Mouse (Mus musculus) limb, embryonic 14.5 days (tissue): Measurements from ENCODE around the gene Litaf. TPM values are rescaled to one million over a fixed set of nuclear protein-coding genes. Genes with fewer than 3 reads are reported as not detected.
"Not testable (repeated sequence)": the region's sequence is repeated elsewhere in the genome, so short reads cannot be mapped to it uniquely, and the experiment has no call there.

Experiments
- ATAC-seq: fragments of 200-750 bp; cut with Nextera tagmentation; 2 replicates; pipeline ENCODE4 v1.8.0; 2017; ENCODE audit warnings: low read depth, moderate number of reproducible peaks, moderate TSS enrichment; ENCODE audit not compliant: low FRiP score
- DNase-seq: peaks from one replicate; pipeline ENCODE4 v3.0.0-alpha.2; 2015; ENCODE audit warnings: low spot score
- H3K27ac ChIP-seq: fragments of 300-500 bp; sonication (generic); replicated peaks from 2 replicates; pipeline ENCODE4 v1.5.1; 2014; ENCODE audit warnings: low read depth, mild to moderate bottlenecking, low read length, moderate library complexity, mixed read lengths
- H3K27me3 ChIP-seq: fragments of 300-500 bp; sonication (generic); 2 replicates; pipeline ENCODE4 v1.6.1; 2014; ENCODE audit warnings: low read length, mixed read lengths; ENCODE audit not compliant: control insufficient read depth, insufficient read depth
- H3K36me3 ChIP-seq: fragments of 300-500 bp; sonication (generic); 2 replicates; pipeline ENCODE4 v1.6.1; 2014; ENCODE audit warnings: mild to moderate bottlenecking, low read length, moderate library complexity, mixed read lengths; ENCODE audit not compliant: control insufficient read depth, insufficient read depth
- H3K4me1 ChIP-seq: fragments of 300-500 bp; sonication (generic); 2 replicates; pipeline ENCODE4 v1.6.1; 2014; ENCODE audit warnings: antibody characterized with exemption, low read length, mixed read lengths; ENCODE audit not compliant: control insufficient read depth, insufficient read depth
- H3K4me2 ChIP-seq: fragments of 300-500 bp; sonication (generic); replicated peaks from 2 replicates; pipeline ENCODE4 v1.6.1; 2014; ENCODE audit warnings: low read depth, mild to moderate bottlenecking, low read length, moderate library complexity; ENCODE audit not compliant: severe bottlenecking
- H3K4me3 ChIP-seq: fragments of 300-500 bp; sonication (generic); replicated peaks from 2 replicates; pipeline ENCODE4 v1.5.1; 2014; ENCODE audit warnings: low read length
- H3K9ac ChIP-seq: fragments of 300-500 bp; sonication (generic); 2 replicates; pipeline ENCODE4 v1.6.1; 2014; ENCODE audit warnings: mild to moderate bottlenecking, low read depth, low read length, moderate library complexity; ENCODE audit not compliant: severe bottlenecking
- H3K9me3 ChIP-seq: fragments of 300-500 bp; sonication (generic); 2 replicates; pipeline ENCODE4 v1.6.1; 2016; ENCODE audit warnings: low read length; ENCODE audit not compliant: control insufficient read depth
- POLR2A ChIP-seq: fragments of 200-500 bp; IDR thresholded peaks from 2 replicates; pipeline ENCODE4 v1.8.0; 2012; ENCODE audit warnings: inconsistent platforms, mild to moderate bottlenecking, moderate library complexity, borderline replicate concordance; ENCODE audit not compliant: insufficient read depth, insufficient read length; ENCODE audit errors: extremely low read depth
- WGBS: fragments of 180-500 bp; shearing (Covaris S2); extraction: QIAGEN DNeasy Blood & Tissue Kit; methylation state at CpG from one replicate; pipeline ENCODE4 v1.1.7; 2014; 5-methylcytosine and 5-hydroxymethylcytosine counted together
- polyA plus RNA-seq, 2 experiments: library from polyadenylated mRNA; depleted of rRNA in 1 of 2; stranded (reverse) in 1 of 2; unstranded in 1 of 2; fragments of >200 nt; fragmentation: Nextera tagmentation in 1 of 2; extraction: Ambion mirVana in 1 of 2; gene quantifications; 2 replicates each; pipeline versions ENCODE4 v1.2.1 to v1.2.3; 2012 to 2014

Litaf gene
- polyA plus RNA-seq, 2 experiments = 79.8 to 103 TPM

DNA sequence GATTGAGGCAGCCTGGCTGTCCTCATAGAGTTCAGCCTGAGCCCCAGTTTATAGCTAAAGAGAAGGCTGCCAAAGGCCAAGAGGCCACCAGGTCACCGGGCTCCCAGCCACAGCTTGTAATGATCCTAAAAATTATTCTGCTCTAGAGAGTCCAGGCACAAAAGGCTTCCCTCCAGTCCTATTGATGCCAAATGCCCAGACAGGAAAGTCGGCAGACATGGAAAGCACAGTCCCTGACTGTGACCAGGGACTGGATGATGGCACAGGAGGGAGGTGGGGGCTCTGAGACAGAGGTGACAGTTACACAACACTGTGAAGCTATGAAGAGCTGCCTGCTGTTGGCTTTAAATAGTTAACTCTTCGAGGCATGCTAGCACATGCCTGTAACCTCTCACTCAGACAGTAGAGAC is 91.9 kb downstream of the Litaf start:
- Histone ChIP-seq H3K36me3 (peaks cover 15% of the 10 kb centered on the region), H3K27ac (0 out of 2 replicates have a peak overlapping the region, but pooled peaks have one; percentile 19), H3K4me2 (no peak overlapping the region), H3K4me1 (peaks cover 13% of the 10 kb centered on the region), H3K27me3 (no peaks in the 10 kb centered on the region), H3K9me3 (0 out of 2 replicates have a peak, but pooled peaks cover 3% of the 10 kb centered on the region), H3K9ac (no peak overlapping the region), H3K4me3 (no peak overlapping the region)
- ATAC-seq = peak; percentile 38; the same call in 1 of the 2 replicates
- 13% methylated on average over 3 of the region's 3 CpGs for WGBS
- no peak for TF ChIP-seq POLR2A
- no peak for DNase-seq

DNA sequence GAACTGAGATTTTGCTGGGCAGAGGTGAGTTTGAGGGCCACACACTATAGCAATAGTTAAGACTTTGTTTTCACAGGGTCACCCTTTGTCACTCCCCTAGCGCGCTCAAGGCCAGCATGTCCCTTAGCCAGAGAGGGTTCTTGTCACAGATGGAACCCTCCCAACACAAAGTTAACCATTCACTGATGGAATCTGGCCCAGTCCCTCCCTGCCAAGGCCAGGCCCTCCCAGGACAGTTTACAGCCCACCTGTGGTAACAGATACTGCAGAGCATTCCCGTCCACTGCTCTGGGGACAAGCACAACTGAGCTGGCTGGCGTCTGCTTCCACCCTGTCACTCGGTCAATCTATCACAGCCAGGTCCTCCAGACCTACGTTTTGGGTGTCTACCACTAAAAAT is 93.7 kb downstream of the Litaf start:
- no peaks in the 10 kb centered on the region for H3K27me3 ChIP-seq
- ATAC-seq (no peak), DNase-seq (no peak)
- peaks cover 11% of the 10 kb centered on the region for H3K36me3 ChIP-seq
- TF ChIP-seq POLR2A = no peak
- 0 out of 2 replicates have a peak, but pooled peaks cover 3% of the 10 kb centered on the region for H3K9me3 ChIP-seq
- peaks cover 12% of the 10 kb centered on the region for H3K4me1 ChIP-seq
- H3K9ac ChIP-seq = no peak overlapping the region
- no peak overlapping the region for H3K27ac ChIP-seq
- no peak overlapping the region for H3K4me3 ChIP-seq
- no peak overlapping the region for H3K4me2 ChIP-seq
- 67% methylated on average over 6 of the region's 6 CpGs for WGBS

DNA sequence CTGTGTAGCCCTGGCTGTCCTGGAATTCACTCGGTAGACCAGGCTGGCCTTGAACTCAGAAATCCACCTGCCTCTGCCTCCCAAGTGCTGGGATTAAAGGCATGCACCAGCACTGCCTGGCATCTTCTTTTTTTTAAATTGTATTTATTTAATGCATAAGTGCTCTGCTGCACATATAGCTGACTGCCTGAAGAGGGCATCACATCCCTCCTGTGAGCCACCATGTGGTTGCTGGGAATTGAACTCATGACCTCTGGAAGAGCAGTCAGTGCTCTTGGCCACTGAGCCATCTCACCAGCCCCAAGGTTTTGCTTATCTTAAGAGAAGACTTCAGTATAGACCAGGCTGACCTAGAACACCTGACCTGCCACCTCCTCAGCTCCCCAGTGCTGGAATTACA is 96.0 kb downstream of the Litaf start:
- Histone ChIP-seq H3K36me3 (peaks cover 22% of the 10 kb centered on the region), H3K4me1 (peaks cover 12% of the 10 kb centered on the region)
- H3K9me3 ChIP-seq, H3K4me2 ChIP-seq, H3K27ac ChIP-seq, H3K9ac ChIP-seq, DNase-seq, ATAC-seq, H3K4me3 ChIP-seq, H3K27me3 ChIP-seq: not testable (repeated sequence)
- WGBS = 91% methylated on average over 1 of the region's 1 CpGs

DNA sequence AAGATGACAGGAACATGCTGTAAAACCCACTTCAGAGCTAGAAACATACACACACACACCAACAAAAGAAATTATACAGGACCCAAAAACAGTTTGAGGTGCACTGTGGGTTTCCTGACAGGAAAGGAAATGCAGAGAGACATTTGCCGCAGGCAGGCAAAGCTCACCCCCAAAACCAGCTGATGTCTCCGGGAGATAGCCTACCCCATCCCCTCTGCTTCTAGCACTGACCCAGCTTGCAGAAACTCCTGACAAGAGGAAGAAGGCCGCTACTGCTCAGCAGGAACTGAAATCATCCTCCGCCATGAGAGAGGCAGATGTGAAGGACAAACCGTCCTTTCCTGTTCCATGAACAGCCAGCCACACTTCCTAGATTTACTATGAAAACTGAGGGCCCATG is 96.6 kb downstream of the Litaf start:
- no peak for TF ChIP-seq POLR2A
- 67% methylated on average over 5 of the region's 5 CpGs for WGBS
- ATAC-seq = no peak

DNA sequence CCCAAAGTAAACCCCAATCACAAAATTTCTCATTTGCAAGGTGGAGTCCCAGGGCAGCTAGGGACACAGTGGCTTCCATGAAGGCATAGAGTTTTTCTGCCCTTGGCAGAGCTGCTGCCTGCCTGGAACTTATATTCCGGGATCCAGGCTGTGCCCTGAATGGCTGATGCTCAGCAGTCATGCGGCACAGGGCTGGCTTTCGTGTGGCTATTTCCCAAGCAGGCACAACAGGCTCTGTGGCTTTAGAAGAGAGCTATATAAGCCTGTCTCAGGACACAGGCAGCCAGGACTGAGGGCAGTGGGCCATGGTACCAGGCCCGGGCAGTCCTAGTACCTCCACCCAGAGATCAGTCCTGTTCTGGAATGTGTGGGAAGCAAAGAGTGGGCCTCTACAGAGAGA is 97.7 kb downstream of the Litaf start:
- Histone ChIP-seq H3K27ac (no peak overlapping the region), H3K9me3 (no peaks in the 10 kb centered on the region), H3K9ac (no peak overlapping the region), H3K27me3 (no peaks in the 10 kb centered on the region), H3K4me2 (no peak overlapping the region), H3K4me3 (no peak overlapping the region), H3K4me1 (peaks cover 6% of the 10 kb centered on the region; the same call in 1 of the 2 replicates), H3K36me3 (peaks cover 36% of the 10 kb centered on the region)
- no peak for DNase-seq
- ATAC-seq = no peak
- WGBS = 95% methylated on average over 4 of the region's 4 CpGs
- no peak for TF ChIP-seq POLR2A

More for the DNA sequence above, 96.6 kb downstream of the Litaf start:
- no peaks in the 10 kb centered on the region for H3K9me3 ChIP-seq
- H3K4me1 ChIP-seq = peaks cover 10% of the 10 kb centered on the region
- no peak overlapping the region for H3K4me2 ChIP-seq
- peaks cover 28% of the 10 kb centered on the region for H3K36me3 ChIP-seq
- no peaks in the 10 kb centered on the region for H3K27me3 ChIP-seq
- no peak for DNase-seq
- H3K4me3 ChIP-seq = no peak overlapping the region
- no peak overlapping the region for H3K27ac ChIP-seq
- H3K9ac ChIP-seq = no peak overlapping the region

DNA sequence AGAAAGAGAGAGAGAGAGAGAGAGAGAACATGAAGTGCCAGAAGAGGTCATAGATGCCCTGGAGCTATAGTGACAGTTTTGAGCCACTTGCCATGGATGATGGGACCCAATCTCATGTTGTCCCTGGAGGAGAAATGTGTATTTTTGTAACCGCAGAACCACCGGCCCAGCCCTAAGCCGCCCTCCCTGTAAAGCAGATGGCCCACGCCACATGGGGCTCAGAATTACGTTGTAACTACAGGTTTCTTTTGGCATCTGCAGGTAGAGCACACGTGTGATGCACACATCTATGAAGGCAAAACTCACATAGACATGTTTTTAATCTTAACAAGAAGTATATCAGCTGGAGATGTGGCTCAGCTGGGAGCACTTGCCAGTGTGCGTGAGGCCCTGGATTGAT is 98.2 kb downstream of the Litaf start:
- WGBS = 77% methylated on average over 7 of the region's 7 CpGs
- no peak for TF ChIP-seq POLR2A
- H3K9me3 ChIP-seq = no peaks in the 10 kb centered on the region
- peaks cover 6% of the 10 kb centered on the region; the same call in 1 of the 2 replicates for H3K4me1 ChIP-seq
- DNase-seq = no peak
- H3K27ac ChIP-seq = no peak overlapping the region
- H3K27me3 ChIP-seq = no peaks in the 10 kb centered on the region
- no peak for ATAC-seq
- H3K9ac ChIP-seq = no peak overlapping the region
- H3K4me3 ChIP-seq = no peak overlapping the region
- H3K4me2 ChIP-seq = no peak overlapping the region
- peaks cover 36% of the 10 kb centered on the region for H3K36me3 ChIP-seq
